Mouse (Mus musculus) forebrain, embryonic 16.5 days (tissue): Measurements from ENCODE around the gene Shroom1. TPM values are rescaled to one million over a fixed set of nuclear protein-coding genes. Genes with fewer than 3 reads are reported as not detected.

ENCODE experiments used
- ATAC-seq: fragments of 200-750 bp; cut with Nextera tagmentation; 2 replicates; pipeline ENCODE4 v1.8.0; 2017; ENCODE audit warnings: mild to moderate bottlenecking, moderate library complexity
- H3K27ac ChIP-seq: fragments of 300-500 bp; sonication (generic); 2 replicates; pipeline ENCODE4 v1.5.1; 2014; ENCODE audit warnings: low read length, control low read depth
- H3K27me3 ChIP-seq: fragments of 300-500 bp; sonication (generic); replicated peaks from 2 replicates; pipeline ENCODE4 v1.6.1; 2014; ENCODE audit warnings: low read length; ENCODE audit not compliant: control insufficient read depth, insufficient read depth
- H3K36me3 ChIP-seq: fragments of 300-500 bp; sonication (generic); 2 replicates; pipeline ENCODE4 v1.6.1; 2014; ENCODE audit not compliant: control insufficient read depth, insufficient read depth
- H3K4me1 ChIP-seq: fragments of 300-500 bp; sonication (generic); replicated peaks from 2 replicates; pipeline ENCODE4 v1.6.1; 2014; ENCODE audit warnings: low read length; ENCODE audit not compliant: control insufficient read depth, insufficient read depth
- H3K4me2 ChIP-seq: fragments of 300-500 bp; sonication (generic); 2 replicates; pipeline ENCODE4 v1.6.1; 2014; ENCODE audit warnings: mild to moderate bottlenecking, low read length, control low read depth
- H3K4me3 ChIP-seq: fragments of 300-500 bp; sonication (generic); replicated peaks from 2 replicates; pipeline ENCODE4 v1.5.1; 2014; ENCODE audit warnings: mild to moderate bottlenecking, low read length, control low read depth
- H3K9ac ChIP-seq: fragments of 300-500 bp; sonication (generic); replicated peaks from 2 replicates; pipeline ENCODE4 v1.6.1; 2014; ENCODE audit warnings: low read depth, low read length, control low read depth
- H3K9me3 ChIP-seq: fragments of 300-500 bp; sonication (generic); 2 replicates; pipeline ENCODE4 v1.6.1; 2016; ENCODE audit warnings: low read length; ENCODE audit not compliant: control insufficient read depth
- WGBS: fragments of 180-500 bp; shearing (Covaris S2); extraction: QIAGEN DNeasy Blood & Tissue Kit; methylation state at CpG from one replicate; pipeline ENCODE4 v1.1.7; 2014; 5-methylcytosine and 5-hydroxymethylcytosine counted together
- polyA plus RNA-seq: library from polyadenylated mRNA; unstranded; fragments of >200 nt; fragmentation: Nextera tagmentation; extraction: Ambion mirVana; gene quantifications from 2 replicates; pipeline ENCODE4 v1.2.1, GENCODE M21; 2015

Shroom1 gene
- polyA plus RNA-seq, 1 experiment from 2014 or later: 2.2 TPM

- H3K4me1 ChIP-seq: no peaks in the 10 kb centered on the region
- H3K4me2 ChIP-seq: no peak overlapping the region
- ATAC-seq: no peak
- H3K27me3 ChIP-seq: no peaks in the 10 kb centered on the region
- H3K9me3 ChIP-seq: no peaks in the 10 kb centered on the region
- H3K4me3 ChIP-seq: no peak overlapping the region
- H3K9ac ChIP-seq: no peak overlapping the region
- H3K27ac ChIP-seq: no peak overlapping the region
- H3K36me3 ChIP-seq: no peaks in the 10 kb centered on the region
- WGBS: 64% methylated on average over 12 of the region's 12 CpGs
Observed at GRCm38 (mm10) chr11:53441921-53442320, 15.1 kb upstream of the Shroom1 start.

GRCm38 (mm10) chr11:53443861-53444260, 13.1 kb upstream of the Shroom1 start:
- H3K36me3 ChIP-seq: no peaks in the 10 kb centered on the region
- no peak overlapping the region for H3K4me3 ChIP-seq
- ATAC-seq: no peak
- H3K4me2 ChIP-seq: no peak overlapping the region
- H3K27me3 ChIP-seq: no peaks in the 10 kb centered on the region
- no peak overlapping the region for H3K9ac ChIP-seq
- no peak overlapping the region for H3K27ac ChIP-seq
- H3K4me1 ChIP-seq: no peaks in the 10 kb centered on the region
- 37% methylated on average over 6 of the region's 6 CpGs for WGBS
- H3K9me3 ChIP-seq: no peaks in the 10 kb centered on the region

GRCm38 (mm10) chr11:53445562-53445961, 11.4 kb upstream of the Shroom1 start:
- ATAC-seq: no peak
- 65% methylated on average over 13 of the region's 13 CpGs for WGBS

GRCm38 (mm10) chr11:53446183-53446582, 10.8 kb upstream of the Shroom1 start:
- no peaks in the 10 kb centered on the region for H3K27me3 ChIP-seq
- H3K9me3 ChIP-seq: no peaks in the 10 kb centered on the region
- no peak overlapping the region for H3K4me2 ChIP-seq
- H3K9ac ChIP-seq: no peak overlapping the region
- 91% methylated on average over 13 of the region's 13 CpGs for WGBS
- H3K27ac ChIP-seq: no peak overlapping the region
- no peaks in the 10 kb centered on the region for H3K36me3 ChIP-seq
- no peak for ATAC-seq
- no peaks in the 10 kb centered on the region for H3K4me1 ChIP-seq
- H3K4me3 ChIP-seq: no peak overlapping the region

More at GRCm38 (mm10) chr11:53445562-53445961, 11.4 kb upstream of the Shroom1 start:
- Histone ChIP-seq H3K27me3 (no peaks in the 10 kb centered on the region), H3K4me1 (no peaks in the 10 kb centered on the region), H3K9ac (no peak overlapping the region), H3K4me3 (no peak overlapping the region), H3K27ac (no peak overlapping the region), H3K9me3 (no peaks in the 10 kb centered on the region), H3K36me3 (no peaks in the 10 kb centered on the region), H3K4me2 (no peak overlapping the region)

- Histone ChIP-seq H3K4me2 (no peak overlapping the region), H3K27ac (no peak overlapping the region), H3K4me3 (no peak overlapping the region), H3K36me3 (no peaks in the 10 kb centered on the region), H3K9me3 (no peaks in the 10 kb centered on the region), H3K27me3 (no peaks in the 10 kb centered on the region), H3K4me1 (no peaks in the 10 kb centered on the region), H3K9ac (no peak overlapping the region)
- no peak for ATAC-seq
- 90% methylated on average over 8 of the region's 8 CpGs for WGBS
Observed at GRCm38 (mm10) chr11:53447996-53448395, 9.0 kb upstream of the Shroom1 start.

GRCm38 (mm10) chr11:53448529-53448928, 8.5 kb upstream of the Shroom1 start:
- Histone ChIP-seq H3K9ac (no peak overlapping the region), H3K4me1 (no peaks in the 10 kb centered on the region), H3K27me3 (no peaks in the 10 kb centered on the region), H3K9me3 (no peaks in the 10 kb centered on the region), H3K4me2 (no peak overlapping the region), H3K27ac (no peak overlapping the region), H3K36me3 (no peaks in the 10 kb centered on the region), H3K4me3 (no peak overlapping the region)
- 85% methylated on average over 1 of the region's 1 CpGs for WGBS
- ATAC-seq: no peak

GRCm38 (mm10) chr11:53450070-53450705, 6.8 kb upstream of the Shroom1 start:
- H3K27ac ChIP-seq: no peak overlapping the region
- no peak overlapping the region for H3K4me2 ChIP-seq
- H3K9me3 ChIP-seq: no peaks in the 10 kb centered on the region
- H3K9ac ChIP-seq: no peak overlapping the region
- no peaks in the 10 kb centered on the region for H3K36me3 ChIP-seq
- no peak overlapping the region for H3K4me3 ChIP-seq
- 66% methylated on average over 15 of the region's 15 CpGs for WGBS
- no peak for ATAC-seq
- H3K27me3 ChIP-seq: no peaks in the 10 kb centered on the region
- no peaks in the 10 kb centered on the region for H3K4me1 ChIP-seq

- ATAC-seq: no peak
- Histone ChIP-seq H3K27ac (no peak overlapping the region), H3K9me3 (no peaks in the 10 kb centered on the region), H3K36me3 (no peaks in the 10 kb centered on the region), H3K27me3 (peaks cover 3% of the 10 kb centered on the region; the same call in 1 of the 2 replicates), H3K9ac (no peak overlapping the region), H3K4me1 (no peaks in the 10 kb centered on the region), H3K4me2 (no peak overlapping the region), H3K4me3 (no peak overlapping the region)
- WGBS: 83% methylated on average over 2 of the region's 2 CpGs
Observed at GRCm38 (mm10) chr11:53451361-53451760, 5.6 kb upstream of the Shroom1 start.

- ATAC-seq: no peak
Observed at GRCm38 (mm10) chr11:53452396-53452795, 4.6 kb upstream of the Shroom1 start.

GRCm38 (mm10) chr11:53453031-53453430, 4.0 kb upstream of the Shroom1 start:
- H3K4me1 ChIP-seq: peaks cover 8% of the 10 kb centered on the region
- H3K9ac ChIP-seq: no peak overlapping the region
- peaks cover 12% of the 10 kb centered on the region for H3K27me3 ChIP-seq
- no peaks in the 10 kb centered on the region for H3K9me3 ChIP-seq
- H3K4me2 ChIP-seq: no peak overlapping the region
- H3K36me3 ChIP-seq: no peaks in the 10 kb centered on the region
- ATAC-seq: no peak
- no peak overlapping the region for H3K27ac ChIP-seq
- H3K4me3 ChIP-seq: no peak overlapping the region
- WGBS: 85% methylated on average over 5 of the region's 5 CpGs

More at GRCm38 (mm10) chr11:53452396-53452795, 4.6 kb upstream of the Shroom1 start:
- no peak overlapping the region for H3K4me3 ChIP-seq
- no peaks in the 10 kb centered on the region for H3K9me3 ChIP-seq
- no peaks in the 10 kb centered on the region for H3K36me3 ChIP-seq
- H3K4me1 ChIP-seq: peaks cover 7% of the 10 kb centered on the region
- H3K9ac ChIP-seq: no peak overlapping the region
- no peak overlapping the region for H3K4me2 ChIP-seq
- H3K27me3 ChIP-seq: peaks cover 6% of the 10 kb centered on the region
- H3K27ac ChIP-seq: no peak overlapping the region
- 94% methylated on average over 9 of the region's 9 CpGs for WGBS
